In genomic region chr2:153660616-153661015, GRCm38 (mm10) we compare ENCODE assay signal across 21 mouse cellular contexts. TPM values are rescaled to one million over a fixed set of nuclear protein-coding genes. Genes with fewer than 3 reads are reported as not detected.
DNase-seq lines count a peak whose midpoint lies in the region; ATAC-seq and TF ChIP-seq lines count a peak whose summit lies in the region.
"Had no signal": no experiment of that assay in that cellular context is flagged by ENCODE, and none has a peak within 500 bp of the region (broad histone marks: within the 10 kb centered on the region; RNA-seq: fewer than 3 reads in every experiment).

No protein-coding gene starts in this region.

- ATAC-seq in liver, embryonic 11.5 days (replicated peaks; ENCODE audit: low FRiP score), result no peak
- no peak for ATAC-seq in forebrain, embryonic 11.5 days (replicated peaks; ENCODE audit: low FRiP score)
- ATAC-seq: intestine, embryonic 16.5 days had no signal

- 32% methylated on average over 3 of the region's 3 CpGs for whole genome bisulfite sequencing in liver, adult 2 months
- WGBS in liver, embryonic 11.5 days, result 39% methylated on average over 3 of the region's 3 CpGs
- 52% methylated on average over 3 of the region's 3 CpGs for WGBS in forebrain, embryonic 11.5 days

- H3K9me3 ChIP-seq in liver, embryonic 11.5 days (ENCODE audit: control insufficient read depth, low read length), result no peaks in the 10 kb centered on the region
- H3K9me3 ChIP-seq in forebrain, embryonic 11.5 days (ENCODE audit: control insufficient read depth, low read length), result no peaks in the 10 kb centered on the region
- H3K9me3 ChIP-seq: embryonic facial prominence, embryonic 15.5 days; forebrain, embryonic 12.5 days; hindbrain, embryonic 12.5 days; limb, embryonic 12.5 days had no signal

- TF ChIP-seq CTCF in liver, adult 2 months (IDR thresholded peaks at IDR 0.05; ENCODE audit: low read depth, low read length), result no peak

- no peak for TF ChIP-seq POLR2A in liver, adult 2 months (IDR thresholded peaks at IDR 0.05; ENCODE audit: extremely low read depth, insufficient read depth, low read length)

- no peak overlapping the region for H3K4me3 ChIP-seq in liver, adult 2 months (ENCODE audit: insufficient read depth, low read depth, low read length)
- H3K4me3 ChIP-seq in liver, embryonic 11.5 days (ENCODE audit: low read depth, low read length), result no peak overlapping the region
- no peak overlapping the region for H3K4me3 ChIP-seq in forebrain, embryonic 11.5 days (ENCODE audit: low read depth, low read length)
- H3K4me3 ChIP-seq: embryonic facial prominence, embryonic 15.5 days; forebrain, embryonic 12.5 days; hindbrain, embryonic 12.5 days; limb, embryonic 12.5 days had no signal

- no peak overlapping the region for H3K27ac ChIP-seq in liver, adult 2 months (replicated peaks; ENCODE audit: insufficient read depth, low read depth, low read length)
- no peak overlapping the region for H3K27ac ChIP-seq in liver, embryonic 11.5 days (ENCODE audit: low read depth, low read length)
- no peak overlapping the region for H3K27ac ChIP-seq in forebrain, embryonic 11.5 days (ENCODE audit: low read depth, low read length)
- H3K27ac ChIP-seq: embryonic facial prominence, embryonic 15.5 days; forebrain, embryonic 12.5 days; hindbrain, embryonic 12.5 days; limb, embryonic 12.5 days had no signal

- H3K79me2 ChIP-seq in liver, adult 2 months (ENCODE audit: control insufficient read depth, insufficient read depth, low read length), result no peaks in the 10 kb centered on the region

- H3K27me3 ChIP-seq in liver, adult 2 months (ENCODE audit: control insufficient read depth, insufficient read depth, low read length), result no peaks in the 10 kb centered on the region
- no peaks in the 10 kb centered on the region for H3K27me3 ChIP-seq in liver, embryonic 11.5 days (replicated peaks; ENCODE audit: control insufficient read depth, insufficient read depth, low read length)
- H3K27me3 ChIP-seq in forebrain, embryonic 11.5 days (ENCODE audit: control insufficient read depth, insufficient read depth, low read length), result no peaks in the 10 kb centered on the region
- H3K27me3 ChIP-seq: embryonic facial prominence, embryonic 15.5 days; forebrain, embryonic 12.5 days; hindbrain, embryonic 12.5 days; limb, embryonic 12.5 days had no signal

- H3K9ac ChIP-seq in liver, adult 2 months (ENCODE audit: low read depth, low read length), result no peak overlapping the region
- H3K9ac ChIP-seq in liver, embryonic 11.5 days (ENCODE audit: low read depth, low read length), result no peak overlapping the region
- H3K9ac ChIP-seq in forebrain, embryonic 11.5 days (ENCODE audit: low read length), result no peak overlapping the region
- H3K9ac ChIP-seq: embryonic facial prominence, embryonic 15.5 days; forebrain, embryonic 12.5 days; hindbrain, embryonic 12.5 days; limb, embryonic 12.5 days had no signal

- DNase-seq in gastrocnemius, postnatal 10 days, result peak; percentile 32
- DNase-seq in gastrocnemius, adult 8-10 months (ENCODE audit: low spot score in 2 of 2), result no peak
- DNase-seq in liver, adult 2 months (ENCODE audit: extremely low read depth, low read depth, low spot score), result peak; percentile 64
- no peak for DNase-seq in liver, embryonic 11.5 days (ENCODE audit: low spot score)
- DNase-seq in MN1 (ENCODE audit: low spot score), result peak; percentile 13
- DNase-seq in embryo, embryonic 9.5 days (ENCODE audit: extremely low spot score), result peak; percentile 67
- DNase-seq in forebrain, embryonic 11.5 days (ENCODE audit: low spot score), result no peak
- DNase-seq in lung, postnatal 10 days, result no peak
- DNase-seq: B cell, adult 2 months; cerebellum, postnatal 36 days; kidney, postnatal 36 days; lung, adult 2 months; thymus, adult 18-20 months had no signal

- peaks cover 26% of the 10 kb centered on the region for H3K4me1 ChIP-seq in liver, adult 2 months (ENCODE audit: control insufficient read depth, insufficient read depth, low read length)
- peaks cover 3% of the 10 kb centered on the region; the same call in 1 of the 2 replicates for H3K4me1 ChIP-seq in liver, embryonic 11.5 days (replicated peaks; ENCODE audit: control insufficient read depth, insufficient read depth, low read length)
- no peaks in the 10 kb centered on the region for H3K4me1 ChIP-seq in forebrain, embryonic 11.5 days (replicated peaks; ENCODE audit: control insufficient read depth, insufficient read depth, low read length)
- H3K4me1 ChIP-seq: embryonic facial prominence, embryonic 15.5 days; forebrain, embryonic 12.5 days; hindbrain, embryonic 12.5 days; limb, embryonic 12.5 days had no signal

- no peak overlapping the region for H3K4me2 ChIP-seq in liver, embryonic 11.5 days
- H3K4me2 ChIP-seq in forebrain, embryonic 11.5 days (ENCODE audit: low read depth, low read length, severe bottlenecking), result no peak overlapping the region
- H3K4me2 ChIP-seq: embryonic facial prominence, embryonic 15.5 days; forebrain, embryonic 12.5 days; hindbrain, embryonic 12.5 days; limb, embryonic 12.5 days had no signal

- peaks cover 4% of the 10 kb centered on the region; the same call in 1 of the 2 replicates for H3K36me3 ChIP-seq in liver, adult 2 months (ENCODE audit: control insufficient read depth, insufficient read depth, low read length)
- H3K36me3 ChIP-seq in liver, embryonic 11.5 days (ENCODE audit: control insufficient read depth, insufficient read depth, low read length), result 0 out of 2 replicates have a peak, but pooled peaks cover 2% of the 10 kb centered on the region
- no peaks in the 10 kb centered on the region for H3K36me3 ChIP-seq in forebrain, embryonic 11.5 days (ENCODE audit: control insufficient read depth, insufficient read depth, low read length)

RNA-seq across cellular contexts. Expression of gene Dnmt3b, which starts 11.4 kb away (rescaled TPM):
- 1 to 10 TPM; 1.3 to 3.1 TPM for total RNA-seq in gastrocnemius, postnatal 10 days (2021)
- total RNA-seq in gastrocnemius, adult 8-10 months (2022), result under 1 TPM; 0.29 to 0.90 (median 0.49) TPM
- 0.54 and 0.65 TPM in 2 replicates for total RNA-seq in liver, adult 2 months (2014; rRNA removed)
- 2.2 and 3.4 TPM in 2 replicates for polyA plus RNA-seq in liver, adult 2 months (2012; rRNA removed)
- 27.2 and 27.8 TPM in 2 replicates for polyA plus RNA-seq in liver, embryonic 11.5 days (2014; fragmentation: Nextera tagmentation; extraction: Ambion mirVana)
- 14.3 and 18.0 TPM in 2 replicates for polyA plus RNA-seq in forebrain, embryonic 11.5 days (2014; fragmentation: Nextera tagmentation; extraction: Ambion mirVana)

RNA-seq across cellular contexts. Expression of gene Commd7, which starts 28.0 kb away (rescaled TPM):
- 10 to 100 TPM; 16.6 to 21.5 TPM for total RNA-seq in gastrocnemius, postnatal 10 days (2021)
- 10 to 100 TPM; 10.1 to 11.2 (median 10.2) TPM for total RNA-seq in gastrocnemius, adult 8-10 months (2022)
- total RNA-seq in liver, adult 2 months (2014; rRNA removed), result 6.3 and 8.0 TPM in 2 replicates
- polyA plus RNA-seq in liver, adult 2 months (2012; rRNA removed), result 12.2 and 13.7 TPM in 2 replicates
- polyA plus RNA-seq in liver, embryonic 11.5 days (2014; fragmentation: Nextera tagmentation; extraction: Ambion mirVana), result 65.1 and 66.8 TPM in 2 replicates
- 56.8 and 60.9 TPM in 2 replicates for polyA plus RNA-seq in forebrain, embryonic 11.5 days (2014; fragmentation: Nextera tagmentation; extraction: Ambion mirVana)

RNA-seq across cellular contexts. Expression of gene Dnmt3c, which starts 35.8 kb away (rescaled TPM):
- not detected for total RNA-seq in gastrocnemius, postnatal 10 days (2021)
- not detected for total RNA-seq in gastrocnemius, adult 8-10 months (2022)
- not detected in 2 replicates for total RNA-seq in liver, adult 2 months (2014; rRNA removed)
- not detected in 2 replicates for polyA plus RNA-seq in liver, adult 2 months (2012; rRNA removed)
- 0.49 and 0.77 TPM in 2 replicates for polyA plus RNA-seq in liver, embryonic 11.5 days (2014; fragmentation: Nextera tagmentation; extraction: Ambion mirVana)
- polyA plus RNA-seq in forebrain, embryonic 11.5 days (2014; fragmentation: Nextera tagmentation; extraction: Ambion mirVana), result not detected in 2 replicates
- total RNA-seq: adrenal gland, postnatal 4 days; granulocyte monocyte progenitor cell, adult 5-6 weeks had no signal
- polyA plus RNA-seq: embryonic facial prominence, embryonic 15.5 days; forebrain, embryonic 12.5 days; heart, embryonic 14.5 days; intestine, embryonic 16.5 days; limb, embryonic 12.5 days had no signal

Comparison
In these comparisons a context has a peak if more than half of its experiments do, and no peak if none do; other contexts are left out.
1. DNase-seq: peak in gastrocnemius, postnatal 10 days (single experiment), liver, adult 2 months (single experiment), MN1 (single experiment) and embryo, embryonic 9.5 days (single experiment); none in gastrocnemius, adult 8-10 months (0 of 2), liver, embryonic 11.5 days (single experiment), forebrain, embryonic 11.5 days (single experiment) and lung, postnatal 10 days (single experiment).